Mouse (Mus musculus) embryonic facial prominence, embryonic 11.5 days (tissue): ENCODE results near the gene Ccr10. TPM values are rescaled to one million over a fixed set of nuclear protein-coding genes. Genes with fewer than 3 reads are reported as not detected.
"Not testable (repeated sequence)": the region's sequence is repeated elsewhere in the genome, so short reads cannot be mapped to it uniquely, and the experiment has no call there.

Source experiments
- ATAC-seq: fragments of 200-750 bp; cut with Nextera tagmentation; replicated peaks from 2 replicates; pipeline ENCODE4 v1.8.0; 2017; ENCODE audit warnings: low read depth; ENCODE audit not compliant: insufficient number of reproducible peaks, low FRiP score, low TSS enrichment
- DNase-seq: peaks from one replicate; pipeline ENCODE4 v3.0.0-alpha.2; 2015; ENCODE audit warnings: low spot score
- H3K27ac ChIP-seq: fragments of 300-500 bp; sonication (generic); replicated peaks from 2 replicates; pipeline ENCODE4 v1.5.1; 2014; ENCODE audit warnings: mild to moderate bottlenecking, low read depth, low read length, control low read depth
- H3K27me3 ChIP-seq: fragments of 300-500 bp; sonication (generic); 2 replicates; pipeline ENCODE4 v1.6.1; 2014; ENCODE audit warnings: mild to moderate bottlenecking, low read length, moderate library complexity, mixed read lengths; ENCODE audit not compliant: control insufficient read depth, insufficient read depth
- H3K36me3 ChIP-seq: fragments of 300-500 bp; sonication (generic); replicated peaks from 2 replicates; pipeline ENCODE4 v1.6.1; 2014; ENCODE audit warnings: low read depth, mild to moderate bottlenecking, low read length, moderate library complexity, mixed read lengths; ENCODE audit not compliant: control insufficient read depth, insufficient read depth
- H3K4me1 ChIP-seq: fragments of 300-500 bp; sonication (generic); 2 replicates; pipeline ENCODE4 v1.6.1; 2014; ENCODE audit warnings: low read length, mixed read lengths; ENCODE audit not compliant: control insufficient read depth, insufficient read depth
- H3K4me2 ChIP-seq: fragments of 300-500 bp; sonication (generic); 2 replicates; pipeline ENCODE4 v1.6.1; 2014; ENCODE audit warnings: low read depth, mild to moderate bottlenecking, control low read depth, low read length, moderate library complexity
- H3K4me3 ChIP-seq: fragments of 300-500 bp; sonication (generic); 2 replicates; pipeline ENCODE4 v1.5.1; 2014; ENCODE audit warnings: low read depth, low read length, control low read depth
- H3K9ac ChIP-seq: fragments of 300-500 bp; sonication (generic); replicated peaks from 2 replicates; pipeline ENCODE4 v1.6.1; 2014; ENCODE audit warnings: mild to moderate bottlenecking, control low read depth, low read length
- H3K9me3 ChIP-seq: fragments of 300-500 bp; sonication (generic); replicated peaks from 2 replicates; pipeline ENCODE4 v1.6.1; 2016; ENCODE audit warnings: mild to moderate bottlenecking, low read length, inconsistent platforms, mixed read lengths; ENCODE audit not compliant: control insufficient read depth
- WGBS: fragments of 180-500 bp; shearing (Covaris S2); extraction: QIAGEN DNeasy Blood & Tissue Kit; methylation state at CpG from one replicate; pipeline ENCODE4 v1.1.7; 2014; 5-methylcytosine and 5-hydroxymethylcytosine counted together
- microRNA-seq: library from miRNA; unstranded; fragments of <30 nt; microRNA quantifications from one replicate; pipeline ENCODE4, GENCODE M21; 2016; ENCODE audit warnings: borderline number of aligned reads
- polyA plus RNA-seq: library from polyadenylated mRNA; unstranded; fragments of >200 nt; fragmentation: Nextera tagmentation; extraction: Ambion mirVana; gene quantifications from 2 replicates; pipeline ENCODE4 v1.2.1, GENCODE M21; 2014

The Ccr10 gene
- polyA plus RNA-seq, 1 experiment from 2014 or later, result 0.20 TPM

DNA sequence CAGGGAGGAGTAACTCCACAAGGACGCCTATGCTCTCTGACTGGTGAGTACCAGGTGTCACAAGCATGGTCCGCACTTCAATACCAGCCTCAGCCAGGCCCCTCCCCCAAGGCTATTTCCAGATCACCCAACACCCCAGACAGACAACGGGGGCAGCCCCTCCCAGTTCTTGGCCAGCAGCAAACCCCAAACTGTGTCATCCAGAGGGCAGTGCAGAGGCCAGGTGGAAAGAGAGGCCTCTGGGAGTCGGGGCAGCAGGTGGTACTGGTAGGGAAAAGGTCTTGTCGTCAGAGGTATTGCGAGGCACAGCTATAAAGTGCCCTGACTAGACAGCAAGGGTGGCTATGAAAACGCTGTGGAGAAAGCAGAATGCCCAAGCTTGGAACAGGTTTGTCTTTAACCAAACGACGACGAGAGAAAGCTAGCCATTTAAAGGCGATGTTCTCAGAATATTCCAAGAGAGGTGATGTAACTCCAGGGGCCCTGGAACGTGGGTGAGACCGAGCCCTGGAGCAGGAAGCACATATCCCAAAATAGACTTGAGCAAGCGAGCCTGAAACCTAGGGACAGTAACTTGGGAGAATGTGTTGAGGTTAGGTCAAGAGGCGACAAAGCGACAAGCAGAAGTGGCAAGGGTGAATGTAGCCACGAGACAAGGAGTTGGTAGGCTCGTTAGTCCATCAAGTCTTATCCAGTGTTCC lies 45.0 kb downstream of the Ccr10 start:
- Histone ChIP-seq H3K9ac (no peak overlapping the region), H3K9me3 (no peaks in the 10 kb centered on the region), H3K36me3 (peaks cover 9% of the 10 kb centered on the region), H3K27ac (no peak overlapping the region), H3K4me2 (no peak overlapping the region), H3K4me3 (no peak overlapping the region), H3K4me1 (no peaks in the 10 kb centered on the region), H3K27me3 (no peaks in the 10 kb centered on the region)
- DNase-seq (no peak), ATAC-seq (no peak)
- WGBS, result 54% methylated on average over 18 of the region's 18 CpGs

DNA sequence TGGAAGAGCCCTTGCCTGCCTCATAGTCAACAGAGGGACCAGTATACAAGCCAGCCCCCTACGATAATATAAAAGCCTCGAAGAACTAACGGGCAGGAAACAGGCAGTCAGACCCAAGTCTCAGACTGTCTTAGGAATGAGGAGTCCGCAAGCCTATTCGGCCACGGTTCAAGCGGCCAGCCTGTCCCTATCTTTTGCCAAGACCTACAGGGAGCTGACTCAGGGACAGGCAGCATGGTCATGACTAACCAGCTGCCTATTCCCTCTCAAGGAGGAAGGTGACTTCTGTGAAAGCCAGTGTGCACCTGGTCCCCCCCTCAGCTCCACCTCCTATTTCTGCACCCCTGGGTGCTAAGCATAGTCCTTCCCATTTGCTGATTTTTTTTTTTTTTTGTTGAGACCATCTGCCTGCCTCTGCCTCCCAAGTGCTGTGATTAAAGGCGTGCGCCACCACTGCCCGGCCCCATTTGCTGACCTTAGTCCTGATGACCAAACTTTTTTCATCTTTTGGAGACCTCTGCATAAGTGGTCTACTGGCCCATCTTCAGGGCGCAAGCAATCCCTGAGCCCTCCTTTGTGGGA lies 46.2 kb downstream of the Ccr10 start:
- Histone ChIP-seq H3K9me3 (no peaks in the 10 kb centered on the region), H3K27me3 (no peaks in the 10 kb centered on the region), H3K4me2 (no peak overlapping the region), H3K27ac (no peak overlapping the region), H3K4me1 (no peaks in the 10 kb centered on the region), H3K9ac (no peak overlapping the region), H3K4me3 (no peak overlapping the region), H3K36me3 (peaks cover 9% of the 10 kb centered on the region)
- DNase-seq (no peak), ATAC-seq (no peak)
- WGBS, result 83% methylated on average over 11 of the region's 11 CpGs

DNA sequence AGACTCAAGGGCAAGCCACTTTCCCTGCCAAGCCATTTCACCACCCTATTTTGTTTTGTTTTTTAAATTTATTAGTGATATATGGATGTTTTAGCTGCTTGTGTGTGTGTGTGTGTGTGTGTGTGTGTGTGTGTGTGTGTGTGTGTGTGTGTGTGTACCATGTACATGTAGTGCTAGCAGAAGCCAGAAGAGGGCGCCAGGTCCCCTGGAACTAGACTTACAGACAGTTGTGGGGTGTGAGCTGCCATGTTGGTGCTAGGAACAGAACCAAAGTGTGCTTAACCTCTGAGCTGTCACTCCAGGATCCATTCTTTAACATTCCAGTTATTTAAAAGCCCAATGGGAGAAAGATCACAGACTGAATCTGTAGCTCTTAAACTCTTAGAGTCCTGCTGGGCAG lies 48.2 kb downstream of the Ccr10 start:
- Histone ChIP-seq H3K9ac (no peak overlapping the region), H3K27ac (no peak overlapping the region), H3K36me3 (peaks cover 9% of the 10 kb centered on the region), H3K9me3 (no peaks in the 10 kb centered on the region), H3K4me1 (no peaks in the 10 kb centered on the region), H3K4me3 (no peak overlapping the region), H3K4me2 (no peak overlapping the region), H3K27me3 (no peaks in the 10 kb centered on the region)
- no peak for DNase-seq
- 89% methylated on average over 1 of the region's 1 CpGs for WGBS
- ATAC-seq, result no peak

DNA sequence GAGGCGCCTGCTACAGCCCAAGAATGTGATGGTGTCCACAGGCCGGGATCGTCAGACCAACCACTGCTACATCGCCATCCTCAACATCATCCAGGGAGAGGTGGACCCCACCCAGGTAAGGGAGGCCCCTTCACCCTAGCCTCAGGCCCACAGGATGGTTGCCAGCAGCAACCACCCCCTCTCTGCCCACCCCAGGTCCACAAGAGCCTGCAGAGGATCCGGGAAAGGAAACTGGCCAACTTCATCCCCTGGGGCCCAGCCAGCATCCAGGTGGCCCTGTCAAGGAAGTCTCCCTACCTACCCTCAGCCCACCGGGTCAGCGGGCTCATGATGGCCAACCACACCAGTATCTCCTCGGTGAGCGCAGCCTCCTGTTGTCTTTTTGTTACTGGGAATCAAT lies 50.2 kb downstream of the Ccr10 start:
- H3K4me2 ChIP-seq, H3K4me3 ChIP-seq, H3K27ac ChIP-seq, DNase-seq, H3K36me3 ChIP-seq, ATAC-seq, H3K9ac ChIP-seq, H3K4me1 ChIP-seq, H3K9me3 ChIP-seq, H3K27me3 ChIP-seq: not testable (repeated sequence)
- 96% methylated on average over 7 of the region's 9 CpGs for WGBS

DNA sequence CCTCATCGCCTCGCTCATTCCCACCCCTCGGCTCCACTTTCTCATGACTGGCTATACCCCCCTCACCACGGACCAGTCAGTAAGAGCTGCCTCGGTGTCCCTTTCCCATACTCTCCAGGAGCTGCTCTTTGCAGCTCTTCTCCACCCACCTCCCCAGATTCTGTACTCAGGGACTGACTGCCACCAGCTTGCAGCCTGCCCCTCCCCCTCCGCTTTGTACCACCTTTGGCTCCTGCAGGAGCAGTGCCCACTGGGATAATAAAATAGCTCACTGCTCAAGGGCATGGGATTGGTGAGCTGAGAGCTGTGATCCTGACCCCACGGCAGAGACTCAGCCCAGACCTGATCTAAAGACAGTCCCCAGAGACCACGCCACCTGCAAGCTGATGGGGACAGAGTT lies 50.7 kb downstream of the Ccr10 start:
- H3K4me3 ChIP-seq, H3K4me2 ChIP-seq, H3K27ac ChIP-seq, H3K4me1 ChIP-seq, H3K36me3 ChIP-seq, H3K27me3 ChIP-seq, H3K9ac ChIP-seq, ATAC-seq, DNase-seq, H3K9me3 ChIP-seq: not testable (repeated sequence)
- WGBS, result 95% methylated on average over 8 of the region's 8 CpGs

Small RNA genes lying within 50 kb of the gene (microRNA-seq; reads per million reads assigned to microRNA genes)
- gene Gm27626, result not detected

Other genes with a start within 250 kb of the Ccr10 start
- gene Stat3, start 235.9 kb downstream of the Ccr10 start, polyA plus RNA-seq, result 22.5 and 23.5 TPM in 2 replicates
- 14.7 and 16.3 TPM in 2 replicates for gene Cavin1, start 204.6 kb downstream of the Ccr10 start, polyA plus RNA-seq
- 28.0 and 28.4 TPM in 2 replicates for gene Atp6v0a1, start 166.0 kb downstream of the Ccr10 start, polyA plus RNA-seq
- 3.5 and 5.9 TPM in 2 replicates for gene Naglu, start 105.4 kb downstream of the Ccr10 start, polyA plus RNA-seq
- not detected in 2 replicates for gene Hsd17b1, start 97.0 kb downstream of the Ccr10 start, polyA plus RNA-seq
- 44.9 and 58.1 TPM in 2 replicates for gene Coasy, start 92.9 kb downstream of the Ccr10 start, polyA plus RNA-seq
- gene Mlx, start 88.2 kb downstream of the Ccr10 start, polyA plus RNA-seq, result 45.7 and 47.9 TPM in 2 replicates
- 61.2 and 62.4 TPM in 2 replicates for gene Psmc3ip, start 80.0 kb downstream of the Ccr10 start, polyA plus RNA-seq
- gene Retreg3, start 55.5 kb downstream of the Ccr10 start, polyA plus RNA-seq, result 10.7 and 12.7 TPM in 2 replicates
- gene Tubg1, start 55.5 kb downstream of the Ccr10 start, polyA plus RNA-seq, result 91.6 and 98.4 TPM in 2 replicates
- 7.8 and 8.0 TPM in 2 replicates for gene Tubg2, start 19.5 kb downstream of the Ccr10 start, polyA plus RNA-seq
- gene Cntnap1, start 4.9 kb downstream of the Ccr10 start, polyA plus RNA-seq, result 0.28 and 0.39 TPM in 2 replicates
- gene Plekhh3, start 4.1 kb downstream of the Ccr10 start, polyA plus RNA-seq, result 3.7 and 5.3 TPM in 2 replicates
- 11.6 and 12.4 TPM in 2 replicates for gene Ezh1, start 51.0 kb upstream of the Ccr10 start, polyA plus RNA-seq
- gene Ramp2, start 70.6 kb upstream of the Ccr10 start, polyA plus RNA-seq, result 64.8 and 69.3 TPM in 2 replicates
- gene Vps25, start 78.3 kb upstream of the Ccr10 start, polyA plus RNA-seq, result 114 and 117 TPM in 2 replicates
- 2.4 and 3.5 TPM in 2 replicates for gene Wnk4, start 85.1 kb upstream of the Ccr10 start, polyA plus RNA-seq
- gene Cntd1, start 103.6 kb upstream of the Ccr10 start, polyA plus RNA-seq, result 1.6 and 1.8 TPM in 2 replicates
- 193 and 212 TPM in 2 replicates for gene Coa3, start 103.7 kb upstream of the Ccr10 start, polyA plus RNA-seq
- gene Becn1, start 126.8 kb upstream of the Ccr10 start, polyA plus RNA-seq, result 158 and 160 TPM in 2 replicates
- gene Psme3, start 140.8 kb upstream of the Ccr10 start, polyA plus RNA-seq, result 150 and 154 TPM in 2 replicates
- gene Aoc2, start 149.6 kb upstream of the Ccr10 start, polyA plus RNA-seq, result 1.2 TPM in 2 replicates
- 0.04 TPM in 1 of 2 replicates, not detected in the other for gene Aoc3, start 155.2 kb upstream of the Ccr10 start, polyA plus RNA-seq
- gene G6pc, start 192.1 kb upstream of the Ccr10 start, polyA plus RNA-seq, result not detected in 2 replicates
- gene Aarsd1, start 242.2 kb upstream of the Ccr10 start, polyA plus RNA-seq, result 89.6 and 90.9 TPM in 2 replicates
- 10.1 and 12.8 TPM in 2 replicates for gene Gm27029, start 249.4 kb upstream of the Ccr10 start, polyA plus RNA-seq
- gene Rundc1, start 249.6 kb upstream of the Ccr10 start, polyA plus RNA-seq, result 10.4 and 11.8 TPM in 2 replicates
- 3.5 and 3.9 TPM in 2 replicates for gene Ptges3l, start 249.9 kb upstream of the Ccr10 start, polyA plus RNA-seq